Mouse (Mus musculus) ES-Bruce4 (cell line): Measurements from ENCODE around the gene Immp2l.

Experiments
- CTCF ChIP-seq: IDR thresholded peaks from one replicate; pipeline ENCODE4 v1.8.1; 2011; ENCODE audit warnings: low read depth, low read length
- POLR2A ChIP-seq: IDR thresholded peaks from one replicate; pipeline ENCODE4 v1.8.1; 2011; ENCODE audit warnings: low read length; ENCODE audit not compliant: insufficient read depth

DNA sequence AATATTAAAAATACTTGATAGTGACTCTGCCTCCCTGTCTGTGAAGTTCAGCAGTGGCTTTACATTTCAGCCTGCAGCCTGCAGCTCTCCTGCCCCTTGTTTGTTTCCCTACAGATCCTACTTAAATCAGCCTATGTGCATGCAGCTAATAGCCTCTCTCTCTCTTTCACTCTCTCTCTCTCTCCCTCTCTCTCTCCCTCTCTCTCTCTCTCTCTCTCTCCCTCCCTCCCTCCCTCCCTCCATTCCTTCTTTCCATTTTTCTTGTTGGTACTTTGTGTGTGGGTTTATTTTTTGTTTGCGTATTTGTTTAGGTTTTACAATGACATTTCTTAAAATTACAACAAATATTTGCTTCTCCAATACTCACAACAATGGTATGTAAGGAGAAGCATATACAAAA lies 462.4 kb downstream of the Immp2l start, which contains the start of gene Lrrn3:
- TF ChIP-seq CTCF: no peak
- TF ChIP-seq POLR2A: no peak
